Mouse (Mus musculus): ENCODE measurements around the gene Cavin4. TPM values are rescaled to one million over a fixed set of nuclear protein-coding genes. Genes with fewer than 3 reads are reported as not detected.

Cavin4 gene
- polyA plus RNA-seq, 1 experiment from 2014 or later = 1.3 TPM

GRCm38 (mm10) chr4:48696706-48697105 lies 33.4 kb downstream of the Cavin4 start:
- Histone ChIP-seq H3K27ac (no peak overlapping the region), H3K36me3 (replicated peaks) (no peaks in the 10 kb centered on the region), H3K4me1 (peaks cover 15% of the 10 kb centered on the region), H3K9me3 (no peaks in the 10 kb centered on the region), H3K4me3 (no peak overlapping the region), H3K27me3 (ENCODE audit: poor library complexity, severe bottlenecking) (no peaks in the 10 kb centered on the region)
- WGBS = 86% methylated on average over 3 of the region's 3 CpGs
- no peak for DNase-seq (ENCODE audit: extremely low spot score, low spot score)

GRCm38 (mm10) chr4:48697302-48697701 lies 34.0 kb downstream of the Cavin4 start:
- Histone ChIP-seq H3K27ac (no peak overlapping the region), H3K36me3 (replicated peaks) (no peaks in the 10 kb centered on the region), H3K9me3 (no peaks in the 10 kb centered on the region), H3K27me3 (ENCODE audit: poor library complexity, severe bottlenecking) (no peaks in the 10 kb centered on the region), H3K4me3 (no peak overlapping the region), H3K4me1 (peaks cover 10% of the 10 kb centered on the region)
- WGBS = 53% methylated on average over 11 of the region's 11 CpGs
- no peak for DNase-seq (ENCODE audit: extremely low spot score, low spot score)

- 89% methylated on average over 8 of the region's 8 CpGs for WGBS
- no peaks in the 10 kb centered on the region for H3K4me1 ChIP-seq
- DNase-seq (ENCODE audit: extremely low spot score, low spot score) = no peak
- no peak overlapping the region for H3K4me3 ChIP-seq
- no peaks in the 10 kb centered on the region for H3K27me3 ChIP-seq (ENCODE audit: poor library complexity, severe bottlenecking)
- no peaks in the 10 kb centered on the region for H3K36me3 ChIP-seq (replicated peaks)
- H3K27ac ChIP-seq = no peak overlapping the region
- no peaks in the 10 kb centered on the region for H3K9me3 ChIP-seq
Measured at GRCm38 (mm10) chr4:48715865-48716650, 52.7 kb downstream of the Cavin4 start.

GRCm38 (mm10) chr4:48716817-48717216 lies 53.5 kb downstream of the Cavin4 start:
- H3K4me3 ChIP-seq = no peak overlapping the region
- WGBS = 85% methylated on average over 4 of the region's 4 CpGs
- no peaks in the 10 kb centered on the region for H3K27me3 ChIP-seq (ENCODE audit: poor library complexity, severe bottlenecking)
- H3K9me3 ChIP-seq = no peaks in the 10 kb centered on the region
- H3K36me3 ChIP-seq (replicated peaks) = no peaks in the 10 kb centered on the region
- no peaks in the 10 kb centered on the region for H3K4me1 ChIP-seq
- no peak overlapping the region for H3K27ac ChIP-seq
- no peak for DNase-seq (ENCODE audit: extremely low spot score, low spot score)

Other genes starting within 250 kb of the Cavin4 start
- gene Tex10, start 190.1 kb upstream of the Cavin4 start, polyA plus RNA-seq (2016; fragmentation: Nextera tagmentation; extraction: Ambion mirVana) = 77.1 and 79.6 TPM in 2 replicates
- gene Msantd3, start 123.6 kb upstream of the Cavin4 start, polyA plus RNA-seq (2016; fragmentation: Nextera tagmentation; extraction: Ambion mirVana) = 63.3 and 65.2 TPM in 2 replicates
- gene Tmeff1, start 78.3 kb upstream of the Cavin4 start, polyA plus RNA-seq (2016; fragmentation: Nextera tagmentation; extraction: Ambion mirVana) = 53.5 and 64.1 TPM in 2 replicates